Mouse (Mus musculus): ENCODE data around the gene Pbrm1.

The Pbrm1 gene

GRCm38 (mm10) chr14:31079313-31080028, 60.5 kb downstream of the Pbrm1 start:
- DNase-seq, result no peak

DNA sequence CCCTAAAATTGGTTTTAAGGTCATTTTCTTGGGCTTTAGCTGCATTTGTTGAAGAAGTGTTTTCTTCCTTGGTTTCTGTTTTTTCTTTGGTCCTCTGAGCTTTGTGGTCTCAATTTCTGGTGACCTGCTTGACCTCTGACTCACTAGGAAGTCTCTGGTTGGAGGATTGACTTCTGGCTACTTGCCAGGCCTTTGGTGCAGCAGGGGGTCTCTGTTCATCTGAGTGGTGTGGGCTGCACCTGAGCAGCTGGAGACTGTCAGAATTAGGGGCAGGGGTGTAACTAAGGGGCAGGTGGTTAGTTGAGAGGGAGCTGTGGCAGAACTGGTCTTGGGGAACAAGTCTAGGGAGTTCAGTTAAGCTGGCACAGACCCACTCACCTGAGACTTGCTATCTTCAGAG, 62.2 kb downstream of the Pbrm1 start:
- DNase-seq, result no peak

DNA sequence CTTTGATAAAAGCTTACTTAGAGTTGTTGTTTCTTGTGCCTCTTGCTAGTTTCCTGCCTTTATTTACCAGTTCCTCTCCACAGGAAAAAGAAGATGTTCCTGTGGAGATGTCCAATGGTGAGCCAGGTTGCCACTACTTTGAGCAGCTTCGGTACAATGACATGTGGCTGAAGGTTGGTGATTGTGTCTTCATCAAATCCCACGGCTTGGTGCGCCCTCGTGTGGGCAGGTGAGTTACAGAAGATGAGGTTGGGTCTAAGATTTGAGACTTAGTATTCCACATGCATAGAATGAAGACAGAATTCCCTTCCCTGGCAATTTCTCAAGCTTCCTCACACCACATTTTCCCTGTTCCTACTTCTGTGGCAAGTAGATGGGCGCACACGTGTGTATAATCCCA, 68.5 kb downstream of the Pbrm1 start:
- DNase-seq, result peak in 1 of 2 experiments; percentile 11

DNA sequence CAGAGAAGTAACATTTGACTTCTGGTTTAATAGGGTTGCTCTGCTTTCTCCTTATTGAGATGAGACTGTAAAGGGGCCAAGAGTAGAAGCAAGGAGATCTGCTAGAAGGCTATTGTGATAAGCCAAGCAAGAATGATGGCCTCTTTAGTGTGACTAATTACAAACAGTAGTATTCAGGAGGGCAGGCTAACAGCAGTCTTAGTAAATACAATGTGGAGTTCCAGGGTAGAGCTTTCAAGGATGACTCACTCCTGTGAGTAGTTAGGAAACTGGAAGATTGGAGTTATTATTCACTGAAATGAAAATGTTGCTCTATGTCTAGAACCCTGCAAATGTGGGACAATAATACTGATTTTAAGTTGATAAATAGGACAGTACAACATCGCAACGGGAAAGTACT, 69.6 kb downstream of the Pbrm1 start:
- DNase-seq, result no peak

DNA sequence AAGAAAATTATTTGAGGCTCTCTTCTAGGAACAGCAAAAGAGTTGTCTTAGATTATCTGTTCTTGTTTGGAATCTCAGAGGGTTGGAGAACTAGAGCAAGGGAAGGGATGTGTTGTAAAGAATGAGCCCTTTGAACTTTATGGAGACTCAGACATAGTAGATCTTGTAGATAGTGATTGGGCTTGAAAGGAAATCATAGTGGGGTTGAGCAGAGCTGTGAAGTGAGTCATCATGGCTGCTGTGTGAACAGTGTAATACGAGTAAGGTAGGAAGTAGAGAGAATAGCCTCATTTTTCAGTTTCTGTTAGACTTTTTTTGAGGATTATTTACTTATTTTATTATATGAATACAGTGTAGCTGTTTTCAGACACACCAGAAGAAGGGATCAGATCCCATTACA, 71.0 kb downstream of the Pbrm1 start:
- no peak for DNase-seq

- DNase-seq, result no peak
Observed at GRCm38 (mm10) chr14:31105156-31105555, 86.2 kb downstream of the Pbrm1 start.

GRCm38 (mm10) chr14:31110613-31111012, 91.7 kb downstream of the Pbrm1 start:
- DNase-seq, result no peak

DNA sequence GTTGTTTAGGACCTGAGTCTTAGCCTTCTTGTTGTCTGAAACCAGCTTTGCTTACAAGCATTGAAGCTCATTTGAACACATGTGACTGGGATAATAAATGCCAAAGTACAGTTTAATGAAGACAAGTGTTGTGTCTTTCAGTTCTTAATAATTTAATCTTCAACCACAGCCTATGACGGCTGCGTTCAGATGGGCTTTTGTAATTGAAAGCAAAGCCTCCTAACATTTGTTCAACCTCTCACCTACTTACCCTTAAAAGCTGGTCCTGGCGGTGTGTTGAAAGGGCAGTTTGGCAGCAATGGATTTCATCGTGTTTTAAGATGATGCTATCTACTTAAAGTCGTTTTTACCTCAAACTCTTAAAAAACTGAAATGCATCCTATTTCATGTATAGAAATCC, 93.2 kb downstream of the Pbrm1 start:
- DNase-seq, result no peak

DNA sequence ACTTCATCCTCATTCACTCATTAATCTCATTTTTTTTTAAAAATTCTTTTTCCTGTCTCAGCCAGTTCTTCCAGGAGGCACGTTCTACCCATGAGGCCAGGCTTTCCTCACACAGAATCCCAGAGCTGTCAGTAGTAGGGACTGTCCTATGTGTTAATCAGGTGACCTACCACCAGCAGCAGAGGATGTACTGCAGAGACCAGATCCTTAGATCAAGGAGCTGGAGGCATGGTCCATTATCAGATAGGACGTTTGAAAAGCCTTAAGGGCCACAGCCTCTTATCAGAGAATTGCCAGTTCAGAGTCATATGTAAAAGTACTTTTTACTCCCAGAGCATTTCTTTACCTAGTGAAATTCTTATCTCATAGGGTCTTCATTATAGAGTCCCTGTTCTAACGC, 95.1 kb downstream of the Pbrm1 start:
- no peak for DNase-seq

- DNase-seq, result no peak
Observed at GRCm38 (mm10) chr14:31115522-31115921, 96.6 kb downstream of the Pbrm1 start.

GRCm38 (mm10) chr14:31125106-31126075, 106.5 kb downstream of the Pbrm1 start:
- DNase-seq, result no peak

- DNase-seq, result no peak
Observed at GRCm38 (mm10) chr14:31126826-31127225, 107.9 kb downstream of the Pbrm1 start.

DNA sequence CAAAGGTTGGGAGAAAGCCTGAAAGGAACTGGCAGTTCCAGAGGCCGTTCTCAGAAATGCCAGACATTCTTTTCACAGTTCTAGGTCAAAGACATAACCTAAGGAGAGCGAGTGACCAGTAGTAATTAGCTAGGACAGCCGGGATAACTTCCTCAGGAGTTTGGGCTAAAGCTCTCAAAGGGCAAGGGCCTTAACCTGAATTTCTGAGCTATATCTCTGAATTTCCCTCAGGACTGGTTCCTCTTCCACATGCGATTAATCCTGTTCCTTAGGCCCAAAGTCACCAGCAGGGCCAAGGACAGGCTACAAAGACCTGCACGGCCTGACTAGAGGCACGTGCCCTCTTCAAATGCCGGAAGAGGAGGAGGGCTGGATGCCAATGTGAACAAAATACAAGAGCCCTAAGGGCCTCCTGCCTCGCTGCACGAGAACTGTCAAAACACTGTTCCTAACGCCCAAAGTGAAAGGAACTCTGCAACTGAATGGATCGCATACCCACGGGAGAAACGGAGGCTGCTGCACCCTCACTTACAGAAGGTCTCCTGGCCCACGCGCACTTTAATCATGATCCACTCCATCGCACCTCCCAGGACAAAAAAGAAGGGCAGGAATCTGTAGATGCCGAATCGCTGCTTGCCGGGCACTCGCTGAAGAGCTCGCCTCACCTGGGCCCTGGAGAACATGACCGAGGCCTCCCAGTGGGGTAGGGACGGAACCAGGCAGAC, 109.3 kb downstream of the Pbrm1 start:
- peak in 1 of 2 experiments; percentile 55 for DNase-seq

GRCm38 (mm10) chr14:31128826-31129219, 109.9 kb downstream of the Pbrm1 start, which contains the start of gene Smim4:
Smim4 (minus strand) TSS chr14:31128956.
- peak; percentile 97 to 99 for DNase-seq

DNA sequence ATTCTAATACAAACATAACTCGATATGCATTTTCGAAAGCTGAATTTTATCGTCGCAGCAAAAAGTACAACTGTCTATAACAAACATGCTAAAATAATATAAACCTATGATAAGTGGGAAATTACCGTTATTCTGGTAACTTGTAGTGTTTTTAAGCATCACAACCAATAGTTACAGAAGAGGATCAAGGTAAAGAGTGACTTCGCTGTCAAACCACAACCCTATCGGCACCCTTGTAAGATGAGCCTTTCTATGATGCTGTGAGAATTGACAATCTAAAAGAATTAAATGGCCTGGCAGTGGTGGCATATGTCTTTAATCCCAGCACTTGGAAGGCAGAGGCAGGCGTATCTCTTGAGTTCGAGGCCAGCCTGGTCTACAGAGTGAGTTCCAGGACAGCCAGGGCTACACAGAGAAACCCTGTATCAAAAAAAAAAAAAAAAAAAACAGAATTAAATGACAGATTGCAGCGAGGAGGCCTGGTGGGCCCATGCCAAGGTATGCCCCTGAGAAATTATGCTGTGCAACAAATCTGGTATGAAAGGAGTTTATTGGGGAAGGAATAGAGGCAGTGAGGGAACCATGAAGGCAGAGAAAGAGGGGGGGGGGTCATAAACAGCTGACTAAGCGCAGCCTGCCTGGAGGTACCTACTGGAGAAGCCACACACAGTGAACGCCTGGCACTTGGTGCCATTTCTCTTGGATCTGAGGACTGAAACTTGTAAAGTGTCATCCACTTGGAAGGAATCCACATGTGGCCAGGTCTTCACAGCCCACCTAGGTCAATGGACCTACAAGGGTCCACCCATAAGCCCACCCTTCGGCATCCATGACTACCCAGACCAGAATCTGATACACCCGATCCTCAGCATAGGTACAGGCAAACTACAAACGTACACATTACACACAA, 110.6 kb downstream of the Pbrm1 start:
- DNase-seq, result no peak

DNA sequence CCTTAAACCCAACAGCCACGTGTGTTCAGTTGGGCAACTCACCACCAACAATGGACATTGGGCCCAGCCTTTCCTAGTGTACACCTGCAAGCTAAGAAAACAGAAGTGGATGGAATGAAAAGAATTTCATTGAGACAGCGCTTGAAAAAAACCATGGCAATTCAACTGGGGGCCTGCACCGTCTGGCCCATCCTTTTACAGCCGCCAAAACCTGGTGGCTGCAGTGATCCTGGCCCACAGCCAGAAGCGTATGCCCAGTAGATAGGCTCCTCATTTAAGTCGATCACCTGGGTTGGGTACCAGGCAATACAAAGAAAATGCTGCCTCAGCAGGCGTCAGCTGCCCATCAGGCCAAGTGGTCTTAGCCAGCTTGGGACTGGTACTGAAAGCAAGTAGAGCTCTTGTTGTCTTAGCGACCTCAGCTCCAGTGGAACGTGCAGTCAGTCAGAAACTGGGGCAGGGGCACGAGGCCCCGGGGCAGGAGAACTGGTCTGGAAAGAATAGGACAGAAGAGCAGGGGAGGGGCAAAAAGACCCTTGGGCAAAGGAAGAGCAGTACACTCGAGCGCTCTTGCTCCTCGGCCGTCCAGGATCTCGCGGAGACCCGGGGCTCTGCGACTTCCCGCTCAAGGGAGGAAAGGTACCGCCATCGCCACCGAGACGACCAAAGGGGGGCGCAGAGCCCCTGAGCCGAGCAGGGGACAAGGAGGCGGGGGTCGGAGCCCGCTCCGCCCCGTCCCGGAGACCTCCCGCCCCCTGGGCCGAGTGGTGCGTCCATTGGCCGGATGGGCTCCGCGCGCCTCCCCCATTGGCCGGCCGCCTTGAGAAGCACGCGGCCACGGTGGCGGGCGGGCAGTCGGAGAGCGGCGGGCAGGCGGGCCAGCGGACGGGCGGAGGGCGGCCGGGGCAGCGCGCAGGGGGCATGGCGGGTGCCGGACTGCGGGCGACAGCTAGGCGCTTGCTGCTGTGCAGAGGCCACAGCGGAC, 111.6 kb downstream of the Pbrm1 start, which contains the start of gene Nt5dc2:
Gene Nt5dc2, plus strand, starts transcription at position 818 of the 985 bp plus-strand sequence.
- DNase-seq, result peak; percentile 89 to 93

GRCm38 (mm10) chr14:31131272-31131821, 112.4 kb downstream of the Pbrm1 start:
- no peak for DNase-seq

- no peak for DNase-seq
Observed at GRCm38 (mm10) chr14:31132031-31132430, 113.1 kb downstream of the Pbrm1 start.

- no peak for DNase-seq
Observed at GRCm38 (mm10) chr14:31132491-31132975, 113.6 kb downstream of the Pbrm1 start.

GRCm38 (mm10) chr14:31133023-31133665, 114.2 kb downstream of the Pbrm1 start:
- DNase-seq, result no peak
